Mouse (Mus musculus) small intestine, adult 2 months (tissue): ENCODE data around the gene Tssc4.

Experiments used
- CTCF ChIP-seq: fragments of 200-500 bp; IDR thresholded peaks from 2 replicates; pipeline ENCODE4 v1.5.1; 2012; ENCODE audit warnings: low read depth, mild to moderate bottlenecking, control low read depth, inconsistent platforms, low read length, moderate library complexity, mixed read lengths; ENCODE audit not compliant: insufficient replicate concordance, insufficient read length; ENCODE audit errors: extremely low read depth
- POLR2A ChIP-seq: fragments of 200-500 bp; IDR thresholded peaks from 2 replicates; pipeline ENCODE4 v1.6.1; 2012; ENCODE audit warnings: low read depth, mild to moderate bottlenecking, control low read depth, inconsistent platforms, low read length, moderate library complexity

- TF ChIP-seq CTCF (no peak), POLR2A (no peak)
Observed at GRCm38 (mm10) chr7:143105258-143105897, 36.3 kb downstream of the Tssc4 start.
